Mouse (Mus musculus): ENCODE measurements around the gene Kcnj8.

DNA sequence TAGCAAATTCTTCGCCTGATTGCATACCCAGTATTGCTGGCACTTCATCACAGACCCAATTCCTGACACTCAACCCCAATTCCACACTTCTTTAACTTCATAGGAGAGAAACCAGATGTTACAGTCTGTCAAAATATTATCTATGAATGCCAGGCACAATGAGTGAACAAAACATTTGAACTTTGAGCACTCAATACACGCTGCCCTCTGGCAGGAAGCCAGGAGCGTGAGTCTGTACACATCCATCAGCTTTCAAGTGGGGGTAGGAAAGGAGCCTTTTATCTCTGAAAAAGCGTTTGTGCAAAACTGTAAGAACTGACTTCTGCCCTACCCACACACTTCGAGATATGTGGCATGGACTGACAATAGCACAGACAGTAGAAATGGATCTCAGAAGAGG lies 4.0 kb downstream of the Kcnj8 start:
- TF ChIP-seq POLR2A (IDR thresholded peaks at IDR 0.05; ENCODE audit: low read depth, low read length), result no peak
- TF ChIP-seq CTCF (IDR thresholded peaks at IDR 0.05; ENCODE audit: extremely low read depth, insufficient read depth, insufficient read length, insufficient replicate concordance), result no peak
